Mouse (Mus musculus) erythroblast, embryonic 14.5 days (primary cell): ENCODE results near the gene Vwa2.

ENCODE experiments used
- GATA1 ChIP-seq: IDR thresholded peaks from 2 replicates; pipeline ENCODE4 v1.6.1; 2012; ENCODE audit warnings: low read length, inconsistent platforms, mixed read lengths
- TAL1 ChIP-seq: IDR thresholded peaks from 3 replicates; pipeline ENCODE4 v1.6.1; 2012; ENCODE audit warnings: low read length, inconsistent platforms, mixed read lengths

GRCm38 (mm10) chr19:56842974-56843373 is 31.1 kb upstream of the Vwa2 start:
- no peak for TF ChIP-seq GATA1
- no peak for TF ChIP-seq TAL1
